Mouse (Mus musculus) frontal cortex, postnatal 10 days (tissue): ENCODE measurements around the gene Nxpe3.
A peak's percentile ranks its signal among the peaks of the same experiment; 100 is the strongest.

ENCODE experiments used
- DNase-seq, 2 experiments: peaks; one replicate each; pipeline ENCODE4 v3.0.0; 2022; ENCODE audit warnings: low spot score in 2 of 2, mixed read lengths in 1 of 2

Gene Nxpe3

DNA sequence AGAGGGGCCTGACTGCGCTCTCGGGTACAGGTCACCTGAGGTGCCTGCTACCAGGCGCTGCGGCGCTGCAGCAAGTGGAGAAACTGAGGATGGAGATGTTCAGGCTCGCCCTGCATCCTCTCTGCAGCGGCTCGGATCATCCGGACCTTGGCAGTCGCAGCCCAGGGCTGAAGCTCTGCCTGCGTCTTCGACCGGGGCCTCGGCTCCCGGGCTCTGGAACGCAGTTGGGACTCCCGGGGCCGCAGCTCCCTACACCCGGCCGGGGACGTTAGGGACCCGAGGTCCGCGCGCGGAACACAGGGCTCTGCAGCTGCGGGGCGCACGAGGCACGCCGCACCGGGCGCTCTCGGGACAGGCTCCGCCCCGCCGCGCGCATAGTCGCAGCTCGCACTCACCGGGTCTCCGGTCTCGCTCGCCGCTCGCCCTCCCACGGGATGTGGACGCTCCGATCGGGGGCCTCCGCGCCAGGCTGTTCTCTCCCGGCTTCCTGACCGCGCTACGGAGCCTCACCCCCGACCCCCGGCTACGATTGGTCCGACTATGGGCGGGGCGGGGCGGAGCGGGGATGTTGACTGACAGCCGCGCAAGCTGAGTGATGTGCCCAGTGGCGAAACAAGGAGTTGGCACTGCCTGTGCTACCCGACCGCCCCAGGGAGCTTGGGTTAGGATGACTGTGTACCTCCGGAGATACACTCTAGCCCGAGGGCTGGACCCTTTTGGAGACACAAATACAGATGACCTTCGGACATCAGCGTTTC, at the start of gene Nxpe3:
Nxpe3 (minus strand) TSS at position 393 of the 758 bp plus-strand sequence.
- peak; percentile 84 to 86 for DNase-seq

DNA sequence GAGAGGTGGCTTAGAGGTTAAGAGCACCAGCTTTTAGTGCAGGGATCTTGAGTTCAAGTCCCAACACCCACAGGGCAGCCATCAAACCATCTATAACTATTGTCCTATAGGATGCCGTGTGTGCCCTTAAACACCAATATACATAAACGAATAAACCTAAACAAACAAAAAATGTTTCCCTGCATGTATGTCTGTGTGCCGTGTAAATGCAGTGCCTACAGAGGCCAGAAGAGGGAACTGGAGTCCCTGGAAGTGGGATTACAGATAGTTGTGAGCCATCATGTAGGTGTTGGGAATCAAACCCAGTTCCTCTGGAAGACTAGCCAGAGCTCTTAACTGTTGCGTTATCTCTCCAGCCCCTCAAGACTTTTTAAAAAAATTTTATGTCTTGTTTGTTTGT, 45.7 kb upstream of the Nxpe3 start:
- no peak for DNase-seq

DNA sequence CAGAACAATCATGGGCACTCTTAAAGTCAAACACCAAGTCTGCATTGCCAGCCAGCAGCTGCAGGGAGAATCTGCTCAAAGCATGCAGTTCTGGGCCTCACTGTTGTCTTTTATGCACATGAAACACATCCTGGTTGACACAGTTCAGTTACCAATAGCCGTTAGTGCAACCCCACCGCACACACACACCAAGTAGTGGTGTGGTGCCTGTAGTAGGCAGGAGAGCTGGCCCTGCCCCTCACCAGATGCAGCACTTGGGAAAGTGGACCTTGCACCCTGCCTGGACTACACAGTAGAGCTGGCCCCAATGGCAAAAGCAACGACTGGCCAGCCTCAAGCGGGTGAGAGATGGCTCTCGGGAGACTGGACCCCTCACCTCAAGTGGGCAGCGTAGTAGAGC, 44.6 kb upstream of the Nxpe3 start:
- DNase-seq, result no peak

DNA sequence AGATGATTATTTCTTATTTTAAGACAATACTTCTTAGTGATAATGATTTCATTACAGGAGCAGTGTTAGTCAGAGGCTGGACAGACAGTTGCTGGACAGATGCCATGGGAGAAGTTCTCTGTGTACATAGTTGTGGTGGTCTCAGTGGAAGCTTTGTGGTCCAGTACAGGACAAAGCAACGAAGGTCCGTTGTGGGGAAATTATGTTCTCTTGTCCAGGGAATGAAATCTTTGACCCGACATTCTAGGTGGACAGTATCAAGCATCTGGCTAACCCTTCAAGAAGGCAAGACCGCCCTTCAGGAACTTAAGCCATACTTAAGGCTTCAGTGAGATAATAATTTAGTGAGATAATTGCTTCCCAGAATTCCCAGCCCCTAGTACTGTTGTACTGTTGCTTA, 43.7 kb upstream of the Nxpe3 start:
- no peak for DNase-seq

DNA sequence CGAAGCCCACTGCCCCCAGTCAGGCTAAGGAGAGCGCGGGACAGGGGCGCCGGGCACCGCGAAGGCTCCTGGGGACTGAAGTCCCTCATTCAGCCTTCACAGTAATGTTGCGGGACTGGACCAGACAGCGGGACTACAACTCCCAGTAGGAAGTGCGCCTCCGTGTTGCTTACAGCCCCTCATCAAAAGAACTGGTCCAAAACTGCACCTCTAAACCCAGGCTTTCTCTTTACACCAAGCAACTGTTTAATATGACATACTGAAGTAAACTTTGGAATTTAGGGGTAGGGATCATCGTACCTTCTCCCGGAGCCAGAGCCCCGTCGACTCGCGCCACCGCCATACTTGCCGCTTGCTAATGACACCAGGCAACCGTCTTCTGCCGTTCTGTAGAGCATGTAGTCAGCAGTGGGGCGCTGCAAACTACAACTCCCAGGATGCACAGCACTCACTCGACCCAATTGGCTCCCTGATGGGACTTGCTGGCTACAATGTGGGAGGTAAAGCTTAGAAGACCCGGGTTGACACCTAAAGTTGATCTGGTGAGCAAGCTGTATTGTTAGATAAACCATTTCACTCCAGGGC, 39.5 kb upstream of the Nxpe3 start, which contains the start of gene Cep97:
Cep97 (minus strand) TSS at position 403 of the 585 bp plus-strand sequence.
- peak; percentile 88 to 89 for DNase-seq

DNA sequence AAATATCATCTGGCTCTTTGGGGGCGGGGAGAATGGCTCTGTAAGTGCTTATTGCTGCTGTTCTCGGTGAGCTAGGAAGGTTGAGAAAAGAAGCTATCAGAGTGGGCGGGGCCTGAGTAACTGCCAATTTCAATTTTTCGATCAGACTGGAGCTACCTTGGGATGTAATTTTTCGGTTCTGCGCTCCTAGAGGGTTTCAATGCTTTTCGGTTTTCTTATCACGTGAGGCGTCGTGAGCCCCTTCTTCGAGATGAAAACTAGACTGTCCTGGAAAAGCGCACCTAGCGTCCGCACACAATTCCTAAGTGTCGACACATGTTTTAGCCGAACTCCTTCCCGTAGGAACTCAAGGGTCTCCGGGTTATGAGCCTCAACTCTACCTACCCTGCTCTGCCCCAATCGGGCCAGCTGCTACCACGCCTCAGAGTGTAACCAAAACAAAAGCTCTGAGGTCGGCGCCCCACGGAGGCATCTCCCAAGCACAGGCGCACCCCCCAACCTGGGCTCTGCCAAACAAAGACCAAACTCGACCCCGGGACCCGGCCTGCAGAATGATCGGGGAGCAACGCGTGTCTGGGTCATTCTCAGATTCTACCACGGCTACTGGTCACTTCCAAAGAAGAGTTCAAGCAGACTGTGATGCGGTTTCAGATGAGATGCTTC, 38.7 kb upstream of the Nxpe3 start:
- DNase-seq, result peak; percentile 36 to 43

DNA sequence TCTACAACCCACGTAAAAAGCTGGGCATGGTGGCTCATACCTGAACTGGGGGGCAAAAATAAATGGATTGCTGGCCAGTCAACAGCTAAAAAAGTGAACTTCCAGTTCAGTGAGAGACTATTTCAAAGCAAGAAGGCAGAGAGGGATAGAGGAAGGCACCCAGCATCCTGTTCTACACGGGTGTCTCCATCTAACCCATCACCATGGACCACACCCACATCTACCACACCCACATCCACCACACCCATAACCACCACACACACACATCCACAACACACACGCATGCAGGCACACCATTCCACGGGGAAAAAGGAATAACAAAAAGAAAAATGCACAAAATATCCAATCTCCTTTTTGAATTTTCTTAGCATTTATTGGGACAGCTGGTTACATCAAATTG, 28.9 kb upstream of the Nxpe3 start:
- no peak for DNase-seq

DNA sequence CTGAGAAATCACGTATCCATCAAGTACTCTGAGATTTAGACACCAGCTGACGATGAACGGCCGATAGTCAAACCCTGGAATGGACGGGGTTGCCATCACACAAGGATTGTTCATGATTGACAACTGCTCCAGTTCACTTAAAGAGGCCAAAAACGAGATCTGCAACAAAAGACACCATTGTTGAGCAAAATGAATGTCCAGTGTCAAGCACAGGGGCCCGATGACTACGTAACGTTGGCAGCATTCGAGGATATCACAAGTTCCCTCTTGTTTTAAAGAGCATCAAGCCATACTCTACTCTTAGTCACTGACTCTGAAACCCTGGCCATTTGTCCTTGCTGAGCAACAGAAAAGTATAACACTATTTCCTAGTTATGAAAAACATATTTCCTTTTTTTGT, 27.0 kb upstream of the Nxpe3 start:
- no peak for DNase-seq

DNA sequence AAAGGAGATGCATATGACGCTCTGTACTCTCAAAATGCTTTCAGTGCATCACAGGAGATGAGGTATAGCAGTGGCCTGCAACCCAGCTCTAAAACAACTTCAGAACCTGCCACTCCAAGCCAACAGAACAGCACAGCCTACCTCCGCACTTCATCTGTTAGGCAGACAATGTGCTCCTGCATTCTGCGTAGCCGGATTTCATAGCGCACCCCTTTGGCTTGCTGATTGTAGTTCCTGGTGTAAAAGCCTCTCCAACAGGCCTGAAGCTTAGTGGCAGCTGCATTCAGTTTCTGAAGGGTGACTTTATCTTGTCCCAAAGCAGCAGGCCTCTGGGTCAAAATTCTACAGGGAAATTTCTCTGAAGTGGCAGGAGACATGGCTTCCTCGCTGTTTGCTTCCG, 19.6 kb upstream of the Nxpe3 start:
- no peak for DNase-seq

DNA sequence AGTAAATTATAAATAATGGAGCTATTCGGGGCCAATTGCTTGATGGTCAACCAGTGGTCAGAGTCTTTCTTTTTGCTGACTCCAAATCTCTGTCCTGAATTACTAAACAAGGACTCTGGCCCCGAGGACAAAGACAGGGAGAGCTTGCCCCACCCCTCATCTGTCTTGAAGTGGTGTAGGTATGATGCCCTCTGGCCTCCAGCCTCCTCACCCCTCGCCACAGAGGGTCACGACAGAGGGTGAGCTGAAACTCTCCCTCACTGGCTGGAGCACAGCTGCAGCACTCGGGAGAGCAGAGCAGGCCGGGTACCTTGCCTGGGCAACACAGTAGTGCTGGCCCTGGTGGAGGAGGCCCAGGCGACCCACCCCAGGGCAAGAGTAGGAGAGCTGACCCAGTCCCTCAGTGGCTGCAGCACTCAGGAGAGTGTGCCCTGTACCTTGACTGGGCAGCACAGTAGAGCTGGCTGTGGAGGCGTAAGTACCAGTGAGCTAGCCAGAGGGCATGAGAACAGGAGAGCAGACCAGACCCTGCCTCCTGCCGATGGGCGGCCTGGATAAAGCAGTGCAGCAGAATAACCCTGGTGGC, 15.2 kb upstream of the Nxpe3 start:
- no peak for DNase-seq

DNA sequence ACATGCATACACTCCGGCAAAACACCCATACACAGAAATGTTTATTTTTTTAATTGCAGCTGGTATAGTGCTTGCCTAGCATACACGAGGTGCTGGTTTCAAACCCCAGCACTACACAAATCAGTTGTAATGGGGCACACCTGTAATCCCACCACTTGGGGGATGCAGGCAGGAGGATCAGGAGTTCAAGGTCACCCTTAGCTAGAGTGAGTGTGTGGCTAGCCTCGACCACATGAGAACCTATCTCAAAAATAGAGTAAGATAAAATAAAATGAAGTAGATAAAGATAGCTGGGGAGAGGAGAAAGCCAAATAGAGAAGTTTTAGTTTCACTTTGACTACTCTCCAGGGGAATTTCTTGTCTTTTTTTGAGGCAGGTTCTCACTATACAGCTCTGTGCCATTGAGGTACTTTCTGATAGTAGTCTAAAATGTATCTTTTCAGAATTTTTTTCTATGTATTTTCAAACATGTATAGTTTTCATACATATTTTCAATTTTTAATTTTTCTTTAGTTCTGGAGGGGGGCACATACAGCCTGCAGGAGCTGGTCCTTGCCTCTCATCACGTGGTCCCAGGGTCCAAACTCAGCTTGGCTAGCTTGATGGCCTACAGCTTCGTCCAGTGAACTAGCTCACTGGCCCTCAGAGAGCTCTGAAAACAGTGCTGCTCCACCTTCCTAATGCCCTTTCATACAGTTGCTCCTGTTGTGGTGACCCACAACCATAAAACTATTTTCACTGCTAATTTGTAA, 12.0 kb upstream of the Nxpe3 start:
- DNase-seq, result no peak

DNA sequence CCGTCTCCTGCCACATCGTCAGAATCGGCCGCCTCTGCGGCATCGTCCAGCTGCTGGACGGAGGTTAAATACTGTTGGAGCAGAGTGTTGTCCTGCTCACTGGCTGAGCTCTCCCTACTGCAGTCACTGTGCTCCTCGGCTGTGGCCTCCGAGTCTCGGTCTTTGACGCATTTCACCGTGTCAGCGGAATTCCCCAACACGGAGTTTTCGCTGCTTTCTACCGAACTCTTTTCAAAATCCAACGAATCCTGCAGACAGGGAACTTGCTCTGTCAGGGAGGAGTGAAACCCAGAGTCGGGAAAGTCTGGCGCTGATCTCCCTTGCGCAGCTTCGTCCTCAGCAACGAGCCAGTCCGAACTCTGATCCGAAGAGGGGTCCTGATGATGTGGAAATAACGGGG, 10.3 kb upstream of the Nxpe3 start:
- DNase-seq, result no peak

DNA sequence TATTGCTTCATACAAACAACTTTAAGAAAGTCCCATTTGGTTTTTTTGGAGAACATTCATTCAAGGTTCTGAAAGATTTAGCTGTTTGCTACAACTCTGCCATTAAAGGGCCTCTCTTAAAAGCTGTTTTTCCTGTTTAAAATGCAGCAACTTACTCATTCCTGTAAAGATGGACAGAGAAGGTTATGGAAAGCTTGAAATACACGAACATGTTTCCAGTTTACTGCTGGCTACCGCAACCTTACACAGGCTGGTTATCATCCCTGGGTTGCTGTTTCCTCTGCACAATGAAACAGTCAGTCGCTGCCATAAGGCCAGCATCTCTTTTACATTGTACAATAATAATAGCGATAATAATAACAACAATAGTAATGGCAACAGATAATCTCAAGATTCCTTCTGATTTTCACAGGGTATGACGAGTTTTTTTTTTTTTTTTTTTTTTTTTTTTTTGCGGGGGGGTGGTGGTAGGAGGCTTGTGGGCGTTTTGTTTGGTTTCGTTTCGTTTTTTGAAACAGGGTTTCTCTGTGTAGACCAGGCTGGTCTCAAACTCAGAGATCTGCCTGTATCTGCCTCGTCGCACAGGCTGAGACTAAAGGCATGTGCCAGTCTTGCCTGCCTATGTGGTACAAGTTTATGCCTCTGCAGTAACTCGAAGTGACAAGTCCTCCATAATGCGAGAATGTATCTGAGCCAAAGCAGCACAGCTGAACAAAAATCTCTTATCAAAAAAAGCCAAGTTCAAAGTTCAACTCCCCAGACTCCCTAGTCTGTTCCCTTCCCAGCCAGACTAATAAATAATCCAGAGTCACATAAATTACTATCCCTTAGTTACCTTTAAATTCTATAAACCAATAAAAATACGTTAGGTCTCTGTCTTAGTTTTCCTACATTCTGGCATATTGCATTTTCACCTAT, 7.0 kb upstream of the Nxpe3 start:
- no peak for DNase-seq

DNA sequence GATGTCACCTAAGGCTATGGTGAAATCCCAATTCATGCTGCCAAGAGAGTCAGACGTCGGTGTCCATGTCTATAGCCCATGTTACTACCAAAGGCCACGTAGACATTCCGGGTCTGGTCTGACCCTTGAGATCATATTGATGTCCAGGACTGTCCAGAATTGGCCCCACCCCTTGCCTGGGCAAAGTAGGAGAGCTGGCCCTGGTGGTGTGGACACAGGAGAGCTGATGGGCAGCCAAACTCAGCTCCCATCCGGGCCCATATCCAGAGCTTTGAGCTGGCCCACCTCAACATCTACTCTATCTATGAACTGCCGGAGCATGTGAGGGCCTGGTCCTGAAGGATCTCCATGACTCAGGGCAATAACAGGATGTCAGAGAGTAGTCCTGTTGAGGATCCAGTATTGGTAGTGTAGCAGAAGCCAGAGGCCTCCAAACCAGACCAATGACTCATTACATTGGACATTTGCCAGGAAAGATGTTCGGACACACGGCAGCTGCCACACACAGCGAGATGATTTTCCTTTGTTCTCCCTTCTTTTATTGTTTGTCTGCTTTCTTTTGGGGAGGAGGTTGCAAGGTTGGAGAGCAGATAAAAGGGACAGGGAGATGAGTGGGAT, 3.4 kb upstream of the Nxpe3 start:
- no peak for DNase-seq

DNA sequence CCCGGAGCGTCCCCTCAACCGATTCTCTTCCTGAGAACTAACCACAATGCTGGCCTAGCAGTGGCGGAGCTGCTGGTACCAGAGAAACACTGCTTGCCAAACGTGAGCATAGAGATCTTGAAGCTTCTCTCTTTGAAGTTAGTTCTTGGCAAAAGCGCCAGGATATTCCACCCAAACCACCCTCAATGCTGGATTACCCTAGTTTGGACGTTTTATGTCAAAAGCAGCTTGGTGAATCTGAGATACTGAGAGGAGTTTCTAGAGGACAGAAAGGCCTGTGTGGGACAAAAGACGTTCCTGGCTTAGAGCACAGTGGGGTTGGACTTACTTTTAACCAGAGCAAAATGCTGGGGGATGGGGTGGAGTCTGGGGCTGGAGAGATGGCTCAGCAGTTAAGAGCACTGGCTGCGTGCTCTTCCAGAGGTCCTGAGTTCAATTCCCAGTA, 588 bp upstream of the Nxpe3 start:
- no peak for DNase-seq

DNA sequence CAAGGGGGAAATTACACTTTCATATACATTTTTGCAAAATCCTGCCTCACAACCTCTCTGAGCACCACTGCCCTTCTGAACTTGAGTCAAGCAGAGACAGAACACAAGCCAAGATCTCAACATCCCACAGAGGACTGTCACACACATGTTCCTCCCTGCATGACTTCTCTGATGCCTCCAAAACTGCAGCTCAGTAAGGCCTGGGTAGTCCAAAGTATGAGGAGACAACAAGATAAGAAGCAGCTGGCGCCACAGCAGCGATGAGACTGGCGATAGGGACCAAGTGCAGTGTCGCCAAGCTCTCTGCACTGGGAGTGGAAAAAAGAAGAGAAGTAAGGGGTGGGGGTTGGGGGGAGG, 571 bp downstream of the Nxpe3 start:
- DNase-seq, result no peak

DNA sequence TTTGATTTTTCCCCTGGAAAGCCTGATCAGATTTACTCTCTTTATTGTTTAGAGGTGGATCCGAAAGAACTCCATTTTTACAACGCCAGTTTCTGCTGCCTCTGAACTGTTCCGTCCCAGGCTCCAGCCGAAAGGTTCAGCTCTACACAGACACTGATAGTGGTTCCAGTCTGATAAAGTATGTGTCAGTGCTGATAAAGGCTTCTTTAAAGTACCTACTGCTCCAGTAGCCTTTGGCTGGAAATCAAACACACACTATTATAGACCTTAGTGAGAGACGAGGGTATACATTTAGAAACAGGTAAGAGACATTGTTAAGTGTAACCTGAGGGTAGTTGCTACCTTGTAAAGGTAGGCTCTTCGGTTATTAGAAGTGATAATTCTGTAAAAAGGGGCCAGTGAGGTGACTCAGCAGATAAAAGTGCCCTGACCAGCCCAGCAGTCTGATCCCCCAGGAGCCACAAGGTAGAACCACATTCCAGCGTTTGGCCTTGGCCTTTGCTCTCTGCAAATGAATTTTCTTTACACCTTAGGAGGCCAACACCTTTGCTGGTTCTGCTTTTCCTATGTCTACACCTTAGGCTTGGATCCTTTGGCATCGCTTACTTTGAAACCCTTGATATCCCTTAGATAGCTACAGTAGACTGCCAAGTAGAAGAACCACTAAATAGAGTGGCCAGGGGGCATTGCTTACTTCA, 1.5 kb downstream of the Nxpe3 start:
- DNase-seq, result no peak

DNA sequence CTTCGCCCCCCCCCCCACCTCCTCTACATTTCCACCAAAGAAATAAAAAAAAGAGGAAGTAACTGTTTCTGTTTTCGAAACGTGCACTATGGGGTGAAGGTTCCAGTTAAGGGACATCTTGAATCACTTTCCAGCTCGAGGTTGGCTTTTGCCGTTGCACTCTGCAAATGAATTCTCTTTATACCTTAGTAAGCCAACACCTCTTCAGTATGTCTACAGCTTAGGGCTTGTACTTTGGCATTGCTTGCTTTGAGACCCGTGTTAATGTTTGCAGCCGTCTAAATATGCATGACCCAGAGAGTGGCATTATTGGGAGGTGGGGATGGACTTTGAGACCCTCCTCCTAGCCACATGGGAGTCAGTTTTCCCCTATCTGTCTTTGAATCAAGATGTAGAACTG, 2.6 kb downstream of the Nxpe3 start:
- no peak for DNase-seq

DNA sequence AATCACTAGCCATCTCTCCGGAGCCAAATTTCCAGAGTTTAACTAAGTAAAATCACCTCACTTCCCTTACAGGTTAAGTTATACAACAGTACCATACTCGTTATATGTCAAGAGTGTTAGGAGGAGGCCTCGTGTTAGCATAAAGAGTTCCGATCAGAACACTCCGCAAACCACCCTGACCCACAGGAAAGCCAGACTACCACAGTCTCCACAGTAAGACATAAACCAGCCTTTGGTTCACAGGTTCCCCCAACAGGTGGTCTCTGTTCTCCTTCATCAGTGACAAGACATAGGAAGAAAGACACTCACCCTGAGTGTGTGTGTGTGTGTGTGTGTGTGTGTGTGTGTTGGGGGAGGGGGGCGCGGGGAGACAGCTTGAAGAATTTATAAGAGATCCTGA, 3.7 kb downstream of the Nxpe3 start:
- no peak for DNase-seq
